Mouse (Mus musculus): Measurements from ENCODE around the gene Znrf1. TPM values are rescaled to one million over a fixed set of nuclear protein-coding genes. Genes with fewer than 3 reads are reported as not detected.

Znrf1 gene
- polyA plus RNA-seq, 1 experiment from 2014 or later: 51.5 TPM

DNA sequence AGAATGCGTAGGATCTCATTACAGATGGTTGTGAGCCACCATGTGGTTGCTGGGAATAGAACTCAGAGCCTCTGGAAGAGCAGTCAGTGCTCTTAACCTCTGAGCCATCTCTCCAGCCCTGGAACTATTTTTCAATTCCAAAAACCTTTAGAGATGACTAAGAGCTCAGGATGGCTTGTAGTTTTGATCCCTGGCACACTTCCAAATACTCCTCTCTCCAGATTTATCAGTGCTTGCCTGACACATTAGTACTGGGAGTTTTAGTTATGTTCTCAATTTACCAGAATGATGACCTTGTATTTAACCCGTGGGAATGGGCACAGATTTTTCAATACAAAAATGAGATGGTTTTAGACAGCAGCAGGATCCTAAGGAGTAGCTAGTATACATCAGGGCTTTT is 130.9 kb downstream of the Znrf1 start:
- no peak overlapping the region for H3K9ac ChIP-seq
- no peaks in the 10 kb centered on the region for H3K9me3 ChIP-seq
- H3K4me2 ChIP-seq: no peak overlapping the region
- no peak for ATAC-seq (ENCODE audit: insufficient number of reproducible peaks, insufficient read depth, low FRiP score, low TSS enrichment, low read depth)
- H3K36me3 ChIP-seq: peaks cover 54% of the 10 kb centered on the region
- H3K4me1 ChIP-seq: no peaks in the 10 kb centered on the region
- H3K27ac ChIP-seq: no peak overlapping the region
- no peak overlapping the region for H3K4me3 ChIP-seq
- no peaks in the 10 kb centered on the region for H3K27me3 ChIP-seq
- WGBS: 87% methylated on average over 2 of the region's 2 CpGs

Other genes with a start within 250 kb of the Znrf1 start
- 48.3 and 50.1 TPM in 2 replicates for gene Rfwd3, start 235.9 kb upstream of the Znrf1 start, polyA plus RNA-seq (2015; fragmentation: Nextera tagmentation; extraction: Ambion mirVana)
- 0.69 and 0.72 TPM in 2 replicates for gene Mlkl, start 197.9 kb upstream of the Znrf1 start, polyA plus RNA-seq (2015; fragmentation: Nextera tagmentation; extraction: Ambion mirVana)
- gene Fa2h, start 142.3 kb upstream of the Znrf1 start, polyA plus RNA-seq (2015; fragmentation: Nextera tagmentation; extraction: Ambion mirVana): 0.17 TPM in 1 of 2 replicates, not detected in the other
- 8.0 and 9.6 TPM in 2 replicates for gene Wdr59, start 14.0 kb upstream of the Znrf1 start, polyA plus RNA-seq (2015; fragmentation: Nextera tagmentation; extraction: Ambion mirVana)
- 0.41 and 0.44 TPM in 2 replicates for gene Ldhd, start 94.3 kb downstream of the Znrf1 start, polyA plus RNA-seq (2015; fragmentation: Nextera tagmentation; extraction: Ambion mirVana)
- gene Zfp1, start 107.3 kb downstream of the Znrf1 start, polyA plus RNA-seq (2015; fragmentation: Nextera tagmentation; extraction: Ambion mirVana): 29.6 and 30.2 TPM in 2 replicates
- 1.2 TPM in 1 of 2 replicates, not detected in the other for gene Ctrb1, start 154.9 kb downstream of the Znrf1 start, polyA plus RNA-seq (2015; fragmentation: Nextera tagmentation; extraction: Ambion mirVana)
- 35.6 and 37.3 TPM in 2 replicates for gene Bcar1, start 207.7 kb downstream of the Znrf1 start, polyA plus RNA-seq (2015; fragmentation: Nextera tagmentation; extraction: Ambion mirVana)

Measured in embryonic facial prominence, embryonic 13.5 days (tissue).